Mouse (Mus musculus) heart, embryonic 11.5 days (tissue): ENCODE measurements around the gene Ifi27l2a. TPM values are rescaled to one million over a fixed set of nuclear protein-coding genes. Genes with fewer than 3 reads are reported as not detected.

Source experiments
- ATAC-seq: fragments of 200-750 bp; cut with Nextera tagmentation; replicated peaks from 2 replicates; pipeline ENCODE4 v1.8.0; 2017; ENCODE audit warnings: moderate library complexity; ENCODE audit not compliant: insufficient number of reproducible peaks, low FRiP score, low TSS enrichment
- H3K27ac ChIP-seq: fragments of 300-500 bp; sonication (generic); 2 replicates; pipeline ENCODE4 v1.5.1; 2014; ENCODE audit warnings: mild to moderate bottlenecking, low read depth, low read length
- H3K27me3 ChIP-seq: fragments of 300-500 bp; sonication (generic); 2 replicates; pipeline ENCODE4 v1.6.1; 2014; ENCODE audit warnings: mild to moderate bottlenecking, low read length, mixed read lengths; ENCODE audit not compliant: control insufficient read depth, insufficient read depth
- H3K36me3 ChIP-seq: fragments of 300-500 bp; sonication (generic); 2 replicates; pipeline ENCODE4 v1.6.1; 2014; ENCODE audit warnings: mild to moderate bottlenecking, low read length, moderate library complexity, mixed read lengths; ENCODE audit not compliant: control insufficient read depth, insufficient read depth
- H3K4me1 ChIP-seq: fragments of 300-500 bp; sonication (generic); 2 replicates; pipeline ENCODE4 v1.6.1; 2014; ENCODE audit warnings: low read length; ENCODE audit not compliant: control insufficient read depth, insufficient read depth
- H3K4me2 ChIP-seq: fragments of 300-500 bp; sonication (generic); 2 replicates; pipeline ENCODE4 v1.6.1; 2014; ENCODE audit warnings: mild to moderate bottlenecking, moderate library complexity
- H3K4me3 ChIP-seq: fragments of 300-500 bp; sonication (generic); 2 replicates; pipeline ENCODE4 v1.5.1; 2014; ENCODE audit warnings: low read depth, low read length
- H3K9ac ChIP-seq: fragments of 300-500 bp; sonication (generic); 2 replicates; pipeline ENCODE4 v1.6.1; 2014; ENCODE audit warnings: mild to moderate bottlenecking, low read depth, low read length, moderate library complexity
- H3K9me3 ChIP-seq: fragments of 300-500 bp; sonication (generic); replicated peaks from 2 replicates; pipeline ENCODE4 v1.6.1; 2016; ENCODE audit warnings: low read length; ENCODE audit not compliant: control insufficient read depth
- WGBS: fragments of 180-500 bp; shearing (Covaris S2); extraction: QIAGEN DNeasy Blood & Tissue Kit; methylation state at CpG from one replicate; pipeline ENCODE4 v1.1.7; 2014; ENCODE audit not compliant: insufficient replicate concordance; 5-methylcytosine and 5-hydroxymethylcytosine counted together
- polyA plus RNA-seq: library from polyadenylated mRNA; unstranded; fragments of >200 nt; fragmentation: Nextera tagmentation; extraction: Ambion mirVana; gene quantifications from 2 replicates; pipeline ENCODE4 v1.2.1, GENCODE M21; 2014

Ifi27l2a gene
- polyA plus RNA-seq, 1 experiment from 2014 or later: 0.92 TPM

- Histone ChIP-seq H3K27me3 (no peaks in the 10 kb centered on the region; the same call in 1 of the 2 replicates), H3K4me1 (no peaks in the 10 kb centered on the region), H3K4me3 (no peak overlapping the region), H3K36me3 (no peaks in the 10 kb centered on the region), H3K4me2 (no peak overlapping the region), H3K9ac (no peak overlapping the region), H3K9me3 (no peaks in the 10 kb centered on the region), H3K27ac (no peak overlapping the region)
- 89% methylated on average over 1 of the region's 1 CpGs for WGBS
- no peak for ATAC-seq
These were observed 5.9 kb downstream of the Ifi27l2a start for GRCm38 (mm10) chr12:103437601-103438000.

DNA sequence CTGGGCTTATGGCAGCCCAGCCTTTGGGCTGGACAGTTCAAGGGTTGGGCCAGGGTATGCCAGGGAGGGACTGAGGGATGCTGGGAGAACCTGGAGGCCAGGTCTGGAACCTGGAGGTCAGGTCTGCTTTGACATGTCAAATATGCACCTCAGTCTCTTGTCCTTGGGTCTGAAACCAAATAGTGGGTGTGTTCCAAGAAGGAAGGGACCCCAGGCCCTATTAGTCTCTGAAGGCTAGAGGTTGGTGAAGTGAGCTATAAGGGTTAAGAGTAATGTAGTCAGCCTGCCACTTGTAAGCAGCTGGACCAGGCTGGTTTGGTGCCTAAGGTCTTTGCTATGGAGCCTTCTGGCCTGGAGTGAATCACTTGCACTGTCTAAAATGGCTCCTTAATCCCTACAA is 8.6 kb downstream of the Ifi27l2a start:
- H3K4me2 ChIP-seq: no peak overlapping the region
- H3K4me1 ChIP-seq: no peaks in the 10 kb centered on the region
- no peak overlapping the region for H3K27ac ChIP-seq
- no peak overlapping the region for H3K9ac ChIP-seq
- no peak overlapping the region for H3K4me3 ChIP-seq
- H3K27me3 ChIP-seq: no peaks in the 10 kb centered on the region; the same call in 1 of the 2 replicates
- H3K36me3 ChIP-seq: no peaks in the 10 kb centered on the region
- no peak for ATAC-seq
- H3K9me3 ChIP-seq: no peaks in the 10 kb centered on the region

GRCm38 (mm10) chr12:103433986-103434731 is 9.3 kb downstream of the Ifi27l2a start, which contains the start of gene Ifi27:
Gene Ifi27 (plus strand): TSS chr12:103434211.
- no peak within 1 kb of the TSS for H3K27ac ChIP-seq
- no peak within 1 kb of the TSS for H3K4me3 ChIP-seq
- H3K27me3 ChIP-seq: no peaks in the 10 kb centered on the region; the same call in 1 of the 2 replicates
- H3K9me3 ChIP-seq: no peaks in the 10 kb centered on the region
- 59% methylated on average over 8 of the region's 8 CpGs for WGBS
- no peaks in the 10 kb centered on the region for H3K36me3 ChIP-seq
- peak; percentile 36; the same call in 1 of the 2 replicates for ATAC-seq
- no peak within 1 kb of the TSS for H3K9ac ChIP-seq
- H3K4me2 ChIP-seq: no peak within 1 kb of the TSS
- H3K4me1 ChIP-seq: no peaks in the 10 kb centered on the region

DNA sequence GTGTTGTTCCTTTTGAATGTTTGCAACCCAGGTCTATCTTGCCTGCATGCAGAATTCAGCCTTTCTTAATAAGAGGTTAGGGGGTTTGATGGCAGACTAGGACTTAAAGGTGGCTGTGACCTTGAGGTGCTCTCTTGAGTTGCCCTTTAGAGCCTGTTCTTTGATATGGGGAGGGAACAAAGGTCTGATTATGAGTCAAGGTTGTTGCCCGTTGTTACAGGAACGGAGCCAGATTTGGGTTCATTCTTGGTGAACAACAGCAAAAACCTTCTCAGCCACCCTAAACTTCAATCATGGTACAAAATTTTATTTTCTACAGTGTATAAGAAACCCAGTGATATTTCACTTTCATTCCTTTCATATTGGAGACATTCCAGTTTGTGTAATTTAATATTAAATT is 10.1 kb downstream of the Ifi27l2a start:
- no peak for ATAC-seq
- Histone ChIP-seq H3K9ac (no peak overlapping the region), H3K27ac (no peak overlapping the region), H3K4me2 (no peak overlapping the region), H3K36me3 (no peaks in the 10 kb centered on the region), H3K4me3 (no peak overlapping the region), H3K4me1 (no peaks in the 10 kb centered on the region), H3K9me3 (no peaks in the 10 kb centered on the region), H3K27me3 (no peaks in the 10 kb centered on the region; the same call in 1 of the 2 replicates)
- 76% methylated on average over 2 of the region's 2 CpGs for WGBS

DNA sequence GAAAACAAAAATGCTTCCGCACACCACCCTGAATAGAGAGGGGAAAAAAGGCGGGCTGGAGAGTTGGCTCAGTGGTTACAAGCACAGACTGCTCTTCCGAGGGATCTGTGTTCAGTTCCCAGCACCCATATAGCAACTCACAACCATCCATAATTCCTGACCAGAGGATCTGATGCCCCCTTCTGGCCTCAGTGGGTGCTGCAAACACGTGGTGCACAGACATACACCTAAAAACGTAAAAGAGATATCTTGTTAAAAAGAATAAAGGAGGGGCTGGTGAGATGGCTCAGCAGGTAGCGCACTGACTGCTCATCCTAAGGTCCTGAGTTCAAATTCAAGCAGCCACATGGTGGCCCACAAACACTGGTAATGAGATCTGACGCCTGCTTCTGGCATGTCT is 16.8 kb downstream of the Ifi27l2a start:
- Histone ChIP-seq H3K27ac (no peak overlapping the region), H3K9ac (no peak overlapping the region), H3K36me3 (peaks cover 3% of the 10 kb centered on the region), H3K4me3 (no peak overlapping the region), H3K9me3 (no peaks in the 10 kb centered on the region), H3K4me1 (peaks cover 20% of the 10 kb centered on the region), H3K27me3 (no peaks in the 10 kb centered on the region), H3K4me2 (no peak overlapping the region)
- ATAC-seq: no peak
- 87% methylated on average over 7 of the region's 7 CpGs for WGBS

DNA sequence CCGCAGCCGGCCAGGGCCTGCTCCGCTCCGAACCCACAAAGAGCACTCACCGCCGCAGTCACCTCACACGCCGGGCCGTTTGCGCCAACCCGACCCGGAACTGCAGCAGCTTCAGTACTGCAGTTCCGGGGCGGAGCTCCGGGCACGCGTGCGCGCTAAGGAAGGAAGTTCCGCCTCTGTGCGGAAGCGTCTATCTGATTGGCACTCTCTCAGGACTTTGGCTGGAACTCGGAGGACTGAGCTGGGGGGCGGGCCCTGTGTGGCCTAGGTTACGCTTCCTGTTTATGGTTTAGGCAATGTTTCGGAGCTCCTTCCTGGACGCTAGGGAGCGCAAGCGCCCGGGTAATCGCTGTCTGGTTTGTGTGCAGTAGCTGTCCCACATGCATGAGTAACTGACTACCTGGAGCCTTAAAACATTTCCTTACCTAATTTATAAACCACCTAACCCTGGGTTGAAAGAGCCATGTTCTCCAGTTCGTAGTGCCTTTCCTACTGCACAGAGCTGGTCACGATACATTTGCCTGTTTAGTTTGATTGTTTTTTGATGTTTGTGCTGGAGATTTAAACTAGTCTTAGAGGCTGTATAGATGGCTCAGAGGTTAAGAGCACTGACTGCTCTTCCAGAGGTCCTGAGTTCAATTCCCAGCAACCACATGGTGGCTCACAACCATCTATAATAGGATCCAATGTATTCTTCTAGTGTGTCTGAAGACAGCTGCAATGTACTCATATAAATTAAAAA is 17.6 kb downstream of the Ifi27l2a start, which contains the start of gene Ddx24:
Gene Ddx24, minus strand, starts transcription at position 102 of the 742 bp plus-strand sequence.
- WGBS: 1% methylated on average over 33 of the region's 33 CpGs
- Histone ChIP-seq H3K9ac (peak within 1 kb of the TSS; percentile 95), H3K4me3 (peak within 1 kb of the TSS; percentile 96), H3K27ac (peak within 1 kb of the TSS; percentile 6; the same call in 1 of the 2 replicates), H3K4me1 (peaks cover 22% of the 10 kb centered on the region), H3K27me3 (no peaks in the 10 kb centered on the region), H3K36me3 (peaks cover 3% of the 10 kb centered on the region), H3K9me3 (no peaks in the 10 kb centered on the region), H3K4me2 (peak within 1 kb of the TSS; percentile 96)
- ATAC-seq: peak; percentile 100

GRCm38 (mm10) chr12:103425016-103425728 is 18.3 kb downstream of the Ifi27l2a start:
- Histone ChIP-seq H3K9ac (peak overlapping the region; percentile 95), H3K9me3 (no peaks in the 10 kb centered on the region), H3K4me2 (peak overlapping the region; percentile 96), H3K27ac (no peak overlapping the region), H3K4me1 (peaks cover 22% of the 10 kb centered on the region), H3K36me3 (peaks cover 3% of the 10 kb centered on the region), H3K27me3 (no peaks in the 10 kb centered on the region), H3K4me3 (peak overlapping the region; percentile 96)
- 8% methylated on average over 33 of the region's 33 CpGs for WGBS
- no peak for ATAC-seq

DNA sequence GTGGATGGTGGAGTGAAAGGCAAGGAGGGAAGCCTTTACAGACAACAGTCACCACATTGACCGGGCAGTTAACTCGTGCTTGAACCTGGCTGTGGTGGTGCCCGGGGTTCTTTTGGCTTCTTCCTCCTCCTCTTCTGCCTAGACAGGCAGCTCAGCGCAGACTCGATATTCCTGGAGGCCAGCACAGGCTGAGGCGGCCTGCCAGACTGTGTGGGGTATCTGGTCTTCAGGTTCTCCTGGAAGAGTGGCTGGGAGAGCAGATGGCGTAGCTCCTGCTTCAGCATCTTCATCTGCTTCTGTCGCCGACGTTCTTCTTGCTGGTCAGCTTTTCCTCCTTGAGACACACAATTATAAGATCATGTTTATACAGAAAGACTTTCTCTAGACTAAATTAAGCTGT is 35.3 kb downstream of the Ifi27l2a start:
- WGBS: 92% methylated on average over 10 of the region's 10 CpGs
- Histone ChIP-seq H3K9ac (no peak overlapping the region), H3K4me1 (no peaks in the 10 kb centered on the region), H3K4me2 (no peak overlapping the region), H3K27ac (no peak overlapping the region), H3K4me3 (no peak overlapping the region), H3K9me3 (no peaks in the 10 kb centered on the region), H3K36me3 (peaks cover 36% of the 10 kb centered on the region), H3K27me3 (no peaks in the 10 kb centered on the region)
- ATAC-seq: no peak
